Mouse (Mus musculus): ENCODE measurements around the gene Dbn1. TPM values are rescaled to one million over a fixed set of nuclear protein-coding genes. Genes with fewer than 3 reads are reported as not detected.

Dbn1 gene
- polyA plus RNA-seq, 1 experiment from 2014 or later, result 509 TPM

DNA sequence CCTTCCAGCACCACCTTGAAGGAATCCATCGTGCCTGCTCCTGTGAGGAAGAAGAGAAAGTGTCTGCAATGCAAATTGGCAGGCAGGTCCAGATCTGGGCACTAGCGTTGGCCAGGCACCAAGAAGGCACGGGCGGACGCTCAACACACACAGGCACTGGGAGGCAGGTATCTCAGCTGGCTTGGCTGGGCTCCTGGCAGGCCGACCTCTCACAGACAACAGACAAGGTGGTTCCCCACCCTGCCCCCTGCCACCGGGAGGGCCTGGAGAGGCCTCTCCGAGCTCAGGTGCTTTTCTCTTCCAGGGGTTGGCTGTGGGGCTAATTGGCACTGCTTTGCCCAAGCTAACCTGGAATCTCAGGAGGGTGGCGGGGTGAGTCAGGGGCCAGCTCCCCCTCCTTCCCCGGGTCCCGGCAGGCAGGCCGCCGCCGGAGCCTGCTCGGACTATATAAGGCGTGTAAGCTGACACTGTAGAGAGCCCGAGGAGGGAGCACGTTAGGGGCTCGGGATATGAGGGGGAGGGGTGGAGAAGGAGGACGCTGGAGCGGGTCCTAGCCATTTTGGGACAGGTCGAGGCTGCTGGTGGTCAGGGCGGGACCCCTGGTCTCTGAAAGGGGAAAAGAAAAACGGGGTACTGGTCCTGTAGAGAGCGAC, 24.6 kb upstream of the Dbn1 start:
- no peaks in the 10 kb centered on the region for H3K27me3 ChIP-seq (ENCODE audit: control insufficient read depth, insufficient read depth, low read length)
- peak overlapping the region; percentile 79 for H3K4me2 ChIP-seq (ENCODE audit: low read length)
- no peaks in the 10 kb centered on the region for H3K9me3 ChIP-seq (ENCODE audit: control insufficient read depth, low read length)
- ATAC-seq (ENCODE audit: low FRiP score, low TSS enrichment), result peak; percentile 59
- peak; percentile 68 for DNase-seq
- H3K4me1 ChIP-seq (ENCODE audit: control insufficient read depth, insufficient read depth, low read length), result peaks cover 23% of the 10 kb centered on the region
- peak overlapping the region; percentile 86 for H3K9ac ChIP-seq (replicated peaks; ENCODE audit: low read length)
- WGBS, result 4% methylated on average over 25 of the region's 25 CpGs
- peaks cover 21% of the 10 kb centered on the region for H3K36me3 ChIP-seq (ENCODE audit: control insufficient read depth, insufficient read depth, low read length)
- peak overlapping the region; percentile 77 for H3K4me3 ChIP-seq (replicated peaks; ENCODE audit: low read depth, low read length)
- H3K27ac ChIP-seq (replicated peaks; ENCODE audit: low read depth, low read length), result peak overlapping the region; percentile 79

DNA sequence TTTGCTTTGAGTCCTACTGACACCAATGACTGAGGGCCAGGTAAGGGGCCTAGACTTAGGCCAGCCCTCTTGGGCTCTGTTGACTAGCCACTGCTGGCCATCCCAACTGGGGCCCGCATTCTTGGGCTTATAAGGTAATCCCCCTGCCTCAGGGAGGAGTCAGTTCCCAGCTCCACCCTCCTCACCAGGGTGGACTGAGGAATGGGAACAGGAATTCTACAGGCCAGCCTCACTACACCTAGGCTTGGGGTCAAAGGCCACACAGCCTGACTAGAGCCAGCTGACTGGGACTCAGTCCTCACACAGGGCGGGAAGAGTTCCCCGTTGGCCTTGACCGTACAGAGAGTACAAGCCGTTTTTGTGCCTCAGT, 23.6 kb upstream of the Dbn1 start:
- Histone ChIP-seq H3K36me3 (ENCODE audit: control insufficient read depth, insufficient read depth, low read length) (peaks cover 31% of the 10 kb centered on the region), H3K9ac (replicated peaks; ENCODE audit: low read length) (peak overlapping the region; percentile 86; the same call in 1 of the 2 replicates), H3K4me1 (ENCODE audit: control insufficient read depth, insufficient read depth, low read length) (peaks cover 23% of the 10 kb centered on the region), H3K27me3 (ENCODE audit: control insufficient read depth, insufficient read depth, low read length) (no peaks in the 10 kb centered on the region), H3K4me2 (ENCODE audit: low read length) (peak overlapping the region; percentile 79), H3K9me3 (ENCODE audit: control insufficient read depth, low read length) (no peaks in the 10 kb centered on the region), H3K4me3 (replicated peaks; ENCODE audit: low read depth, low read length) (0 out of 2 replicates have a peak overlapping the region, but pooled peaks have one; percentile 77), H3K27ac (replicated peaks; ENCODE audit: low read depth, low read length) (peak overlapping the region; percentile 66)
- ATAC-seq (ENCODE audit: low FRiP score, low TSS enrichment) (no peak), DNase-seq (no peak)
- WGBS, result 30% methylated on average over 5 of the region's 5 CpGs

DNA sequence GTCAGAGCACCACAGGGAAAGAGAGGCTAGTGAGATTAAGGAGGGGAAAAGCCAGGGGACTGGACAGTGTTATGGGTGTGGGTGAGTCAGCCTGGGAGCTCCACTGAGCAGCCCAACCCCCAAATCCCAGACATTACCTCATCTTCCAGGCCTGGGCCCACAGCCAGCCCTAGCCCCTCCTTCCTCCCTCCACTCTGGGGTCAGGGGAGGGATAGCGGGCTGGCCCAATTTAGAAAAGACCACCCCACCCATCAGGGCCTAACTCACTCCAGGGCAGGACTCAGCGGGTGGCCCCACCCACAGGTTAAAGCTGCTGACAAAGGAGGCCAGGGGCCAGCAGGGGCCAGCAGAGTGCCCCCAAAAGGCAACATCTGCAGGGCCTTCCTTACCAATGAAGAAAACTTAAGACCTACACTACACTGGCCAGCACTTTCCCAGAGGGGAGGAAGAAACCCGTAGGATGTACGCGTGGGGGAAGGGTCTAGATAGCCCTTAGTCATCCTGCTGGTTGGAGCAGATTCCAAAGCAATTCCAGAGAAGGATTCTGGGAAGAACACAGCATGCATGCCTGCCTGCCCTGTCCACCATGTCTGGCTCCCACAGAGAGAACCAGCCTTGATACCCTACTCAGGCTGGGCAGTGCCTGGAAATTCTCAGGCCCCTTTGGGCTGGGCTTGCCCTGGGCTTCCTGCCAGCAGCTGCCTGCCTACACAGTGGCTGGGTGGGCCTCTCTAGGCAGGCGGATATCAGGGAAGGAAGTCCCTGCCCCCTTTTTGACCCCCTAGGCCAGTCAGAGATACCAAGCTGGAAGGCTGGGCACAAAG, 23.0 kb upstream of the Dbn1 start:
- ATAC-seq (ENCODE audit: low FRiP score, low TSS enrichment), result peak; percentile 38; the same call in 1 of the 2 replicates
- Histone ChIP-seq H3K9me3 (ENCODE audit: control insufficient read depth, low read length) (no peaks in the 10 kb centered on the region), H3K4me2 (ENCODE audit: low read length) (peak overlapping the region; percentile 79), H3K4me1 (ENCODE audit: control insufficient read depth, insufficient read depth, low read length) (peaks cover 23% of the 10 kb centered on the region), H3K27ac (replicated peaks; ENCODE audit: low read depth, low read length) (peak overlapping the region; percentile 66), H3K36me3 (ENCODE audit: control insufficient read depth, insufficient read depth, low read length) (peaks cover 37% of the 10 kb centered on the region), H3K4me3 (replicated peaks; ENCODE audit: low read depth, low read length) (no peak overlapping the region), H3K9ac (replicated peaks; ENCODE audit: low read length) (peak overlapping the region; percentile 86; the same call in 1 of the 2 replicates), H3K27me3 (ENCODE audit: control insufficient read depth, insufficient read depth, low read length) (no peaks in the 10 kb centered on the region)
- WGBS, result 19% methylated on average over 6 of the region's 6 CpGs
- DNase-seq, result peak; percentile 68

- peaks cover 43% of the 10 kb centered on the region for H3K36me3 ChIP-seq (ENCODE audit: control insufficient read depth, insufficient read depth, low read length)
- no peak overlapping the region for H3K4me3 ChIP-seq (replicated peaks; ENCODE audit: low read depth, low read length)
- 54% methylated on average over 3 of the region's 3 CpGs for WGBS
- H3K27ac ChIP-seq (replicated peaks; ENCODE audit: low read depth, low read length), result peak overlapping the region; percentile 43; the same call in 1 of the 2 replicates
- no peaks in the 10 kb centered on the region for H3K9me3 ChIP-seq (ENCODE audit: control insufficient read depth, low read length)
- no peak overlapping the region for H3K9ac ChIP-seq (replicated peaks; ENCODE audit: low read length)
- ATAC-seq (ENCODE audit: low FRiP score, low TSS enrichment) (0 out of 2 replicates have a peak, but pooled peaks have one; percentile 2), DNase-seq (no peak)
- H3K27me3 ChIP-seq (ENCODE audit: control insufficient read depth, insufficient read depth, low read length), result no peaks in the 10 kb centered on the region
- no peak overlapping the region for H3K4me2 ChIP-seq (ENCODE audit: low read length)
- H3K4me1 ChIP-seq (ENCODE audit: control insufficient read depth, insufficient read depth, low read length), result peaks cover 23% of the 10 kb centered on the region
These were observed 22.4 kb upstream of the Dbn1 start for GRCm38 (mm10) chr13:55510332-55510667.

DNA sequence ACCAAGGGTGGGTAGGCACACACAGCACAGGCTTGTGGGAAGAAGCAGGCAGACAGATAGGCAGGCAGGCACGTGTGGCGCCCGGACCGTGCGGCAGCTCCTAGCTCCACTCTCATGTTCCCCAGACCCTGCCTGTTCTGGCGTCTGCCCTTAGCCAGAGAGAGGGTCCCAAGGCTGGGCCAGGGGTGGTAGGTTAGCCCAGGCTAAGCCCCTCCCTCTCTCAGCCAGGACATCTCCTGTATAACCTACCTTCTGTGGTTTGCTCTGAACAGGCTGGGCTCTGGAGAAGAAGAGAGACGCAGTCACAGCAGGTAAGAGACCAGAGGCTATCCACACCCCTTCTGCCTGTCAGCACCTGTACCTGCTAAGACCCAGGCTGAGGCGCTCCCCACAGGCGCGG, 20.6 kb upstream of the Dbn1 start:
- peaks cover 60% of the 10 kb centered on the region for H3K36me3 ChIP-seq (ENCODE audit: control insufficient read depth, insufficient read depth, low read length)
- no peak for ATAC-seq (ENCODE audit: low FRiP score, low TSS enrichment)

GRCm38 (mm10) chr13:55507877-55508276, 20.0 kb upstream of the Dbn1 start:
- no peaks in the 10 kb centered on the region for H3K27me3 ChIP-seq (ENCODE audit: control insufficient read depth, insufficient read depth, low read length)
- DNase-seq, result no peak
- no peak overlapping the region for H3K9ac ChIP-seq (replicated peaks; ENCODE audit: low read length)
- no peak for ATAC-seq (ENCODE audit: low FRiP score, low TSS enrichment)
- H3K4me1 ChIP-seq (ENCODE audit: control insufficient read depth, insufficient read depth, low read length), result peaks cover 23% of the 10 kb centered on the region
- no peaks in the 10 kb centered on the region for H3K9me3 ChIP-seq (ENCODE audit: control insufficient read depth, low read length)
- H3K4me2 ChIP-seq (ENCODE audit: low read length), result no peak overlapping the region
- no peak overlapping the region for H3K4me3 ChIP-seq (replicated peaks; ENCODE audit: low read depth, low read length)
- peaks cover 67% of the 10 kb centered on the region for H3K36me3 ChIP-seq (ENCODE audit: control insufficient read depth, insufficient read depth, low read length)
- H3K27ac ChIP-seq (replicated peaks; ENCODE audit: low read depth, low read length), result no peak overlapping the region
- 57% methylated on average over 11 of the region's 11 CpGs for WGBS

More for the DNA sequence above, 20.6 kb upstream of the Dbn1 start:
- H3K4me2 ChIP-seq (ENCODE audit: low read length), result no peak overlapping the region
- no peak overlapping the region for H3K4me3 ChIP-seq (replicated peaks; ENCODE audit: low read depth, low read length)
- 89% methylated on average over 10 of the region's 10 CpGs for WGBS
- H3K27ac ChIP-seq (replicated peaks; ENCODE audit: low read depth, low read length), result no peak overlapping the region
- H3K9me3 ChIP-seq (ENCODE audit: control insufficient read depth, low read length), result no peaks in the 10 kb centered on the region
- H3K27me3 ChIP-seq (ENCODE audit: control insufficient read depth, insufficient read depth, low read length), result no peaks in the 10 kb centered on the region
- no peak overlapping the region for H3K9ac ChIP-seq (replicated peaks; ENCODE audit: low read length)
- H3K4me1 ChIP-seq (ENCODE audit: control insufficient read depth, insufficient read depth, low read length), result peaks cover 23% of the 10 kb centered on the region
- DNase-seq, result no peak

DNA sequence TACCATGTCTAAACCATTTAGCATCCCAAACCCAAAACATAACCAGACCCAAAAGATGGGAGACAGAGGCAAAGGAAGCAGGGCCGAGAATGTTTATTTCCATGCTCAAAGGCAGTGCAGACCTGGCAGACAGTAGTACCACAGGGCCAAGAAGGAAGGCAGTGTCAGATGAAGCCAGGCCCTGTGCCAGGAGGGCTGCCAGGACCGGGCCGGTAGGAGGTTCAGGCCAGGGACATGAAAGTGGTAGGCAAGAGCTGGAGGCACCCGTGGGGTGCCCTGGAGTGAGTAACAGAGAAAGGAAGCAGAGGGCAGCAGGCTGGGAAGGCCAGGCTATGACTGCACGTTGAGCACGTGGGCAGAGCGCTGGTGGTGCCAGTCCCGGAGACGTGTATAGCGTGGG, 18.8 kb upstream of the Dbn1 start:
- ATAC-seq (ENCODE audit: low FRiP score, low TSS enrichment), result no peak
- no peak for DNase-seq
- Histone ChIP-seq H3K36me3 (ENCODE audit: control insufficient read depth, insufficient read depth, low read length) (peaks cover 75% of the 10 kb centered on the region), H3K9me3 (ENCODE audit: control insufficient read depth, low read length) (no peaks in the 10 kb centered on the region), H3K27ac (replicated peaks; ENCODE audit: low read depth, low read length) (no peak overlapping the region), H3K4me2 (ENCODE audit: low read length) (no peak overlapping the region), H3K4me1 (ENCODE audit: control insufficient read depth, insufficient read depth, low read length) (peaks cover 15% of the 10 kb centered on the region), H3K27me3 (ENCODE audit: control insufficient read depth, insufficient read depth, low read length) (no peaks in the 10 kb centered on the region), H3K4me3 (replicated peaks; ENCODE audit: low read depth, low read length) (no peak overlapping the region), H3K9ac (replicated peaks; ENCODE audit: low read length) (0 out of 2 replicates have a peak overlapping the region, but pooled peaks have one; percentile 9)
- 91% methylated on average over 10 of the region's 10 CpGs for WGBS

- H3K4me1 ChIP-seq (ENCODE audit: control insufficient read depth, insufficient read depth, low read length), result peaks cover 6% of the 10 kb centered on the region
- 96% methylated on average over 9 of the region's 9 CpGs for WGBS
These were observed 17.9 kb upstream of the Dbn1 start for GRCm38 (mm10) chr13:55505810-55506209.

More at GRCm38 (mm10) chr13:55505810-55506209, 17.9 kb upstream of the Dbn1 start:
- Histone ChIP-seq H3K9ac (replicated peaks; ENCODE audit: low read length) (no peak overlapping the region), H3K27ac (replicated peaks; ENCODE audit: low read depth, low read length) (no peak overlapping the region), H3K27me3 (ENCODE audit: control insufficient read depth, insufficient read depth, low read length) (no peaks in the 10 kb centered on the region), H3K4me3 (replicated peaks; ENCODE audit: low read depth, low read length) (no peak overlapping the region), H3K36me3 (ENCODE audit: control insufficient read depth, insufficient read depth, low read length) (peaks cover 75% of the 10 kb centered on the region), H3K9me3 (ENCODE audit: control insufficient read depth, low read length) (no peaks in the 10 kb centered on the region), H3K4me2 (ENCODE audit: low read length) (no peak overlapping the region)
- ATAC-seq (ENCODE audit: low FRiP score, low TSS enrichment) (no peak), DNase-seq (no peak)

All from midbrain, embryonic 14.5 days (tissue).